Mouse (Mus musculus) pancreas, adult 10 weeks (tissue): ENCODE results near the gene Akap12. TPM values are rescaled to one million over a fixed set of nuclear protein-coding genes. Genes with fewer than 3 reads are reported as not detected.

Experiments
- polyA plus RNA-seq: library from polyadenylated mRNA; stranded (reverse); fragments of 350-450 nt; fragmentation: Illumina TruSeq; extraction: RNeasy Lipid Tissue Mini Kit (QIAGEN cat#74804); gene quantifications from one replicate; pipeline ENCODE4 v1.2.3, GENCODE M21; 2015; ENCODE audit warnings: low read depth, low replicate concordance; ENCODE audit not compliant: insufficient read depth

The Akap12 gene
- polyA plus RNA-seq = 9.0 TPM

GRCm38 (mm10) chr10:4266041-4266930 is at the start of gene Akap12:
Gene Akap12 (plus strand): TSS chr10:4266380.

GRCm38 (mm10) chr10:4387701-4388383 is 121.7 kb downstream of the Akap12 start, which contains the start of gene Zbtb2:
Gene Zbtb2 (minus strand): TSS chr10:4388108.

Other genes with a start within 250 kb of the Akap12 start
- 1.7 TPM for gene Zbtb2, start 121.7 kb downstream of the Akap12 start, polyA plus RNA-seq
- gene Rmnd1, start 166.0 kb downstream of the Akap12 start, polyA plus RNA-seq = 13.0 TPM
- 5.0 TPM for gene Armt1, start 166.1 kb downstream of the Akap12 start, polyA plus RNA-seq
- 0.48 TPM for gene Ccdc170, start 216.1 kb downstream of the Akap12 start, polyA plus RNA-seq